Mouse (Mus musculus): Measurements from ENCODE around the gene Masp2.

Masp2 gene

DNA sequence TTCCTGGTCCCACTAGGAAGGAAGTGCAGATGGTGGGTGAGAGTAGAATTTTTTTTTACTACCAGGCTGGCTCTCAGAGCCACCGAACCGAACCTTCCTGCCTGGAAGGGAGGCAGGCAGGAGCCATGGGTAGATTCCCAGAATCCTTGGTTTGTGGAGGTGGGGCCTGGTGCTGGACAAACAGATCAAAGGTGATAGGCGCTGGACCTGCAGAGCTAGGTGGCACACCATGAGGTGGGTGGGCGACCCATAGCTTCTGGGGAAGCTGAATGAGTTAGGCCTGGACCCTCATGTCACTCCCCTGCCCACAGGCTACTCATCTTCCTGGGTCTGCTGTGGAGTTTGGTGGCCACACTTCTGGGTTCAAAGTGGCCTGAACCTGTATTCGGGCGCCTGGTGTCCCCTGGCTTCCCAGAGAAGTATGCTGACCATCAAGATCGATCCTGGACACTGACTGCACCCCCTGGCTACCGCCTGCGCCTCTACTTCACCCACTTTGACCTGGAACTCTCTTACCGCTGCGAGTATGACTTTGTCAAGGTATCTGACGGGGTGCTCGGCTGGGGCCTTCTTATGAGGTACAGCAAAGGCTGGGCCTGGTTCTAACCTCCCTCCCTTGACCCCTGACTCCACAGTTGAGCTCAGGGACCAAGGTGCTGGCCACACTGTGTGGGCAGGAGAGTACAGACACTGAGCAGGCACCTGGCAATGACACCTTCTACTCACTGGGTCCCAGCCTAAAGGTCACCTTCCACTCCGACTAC is at the start of gene Masp2:
Gene Masp2, plus strand, starts transcription at position 198 of the 764 bp plus-strand sequence.
- peak in 1 of 2 experiments; percentile 11 for DNase-seq

DNA sequence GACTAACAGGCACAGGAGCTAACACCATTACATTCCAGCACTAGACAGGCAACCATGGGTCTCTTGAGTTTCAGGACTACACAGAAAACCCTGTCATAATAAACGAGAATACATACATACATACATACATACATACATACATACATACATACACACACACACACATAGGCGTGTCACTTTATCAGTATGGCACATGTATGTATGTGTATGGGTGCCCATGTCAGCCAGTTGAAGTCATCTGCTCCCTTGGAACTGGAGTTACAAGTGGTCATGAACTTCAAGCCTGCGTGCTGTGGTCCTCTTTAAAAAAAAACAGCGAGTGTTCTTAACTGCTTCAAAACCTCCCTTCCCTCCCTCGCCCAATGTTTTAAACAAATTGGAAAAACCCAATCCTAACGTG is 44.6 kb upstream of the Masp2 start:
- DNase-seq, result no peak

DNA sequence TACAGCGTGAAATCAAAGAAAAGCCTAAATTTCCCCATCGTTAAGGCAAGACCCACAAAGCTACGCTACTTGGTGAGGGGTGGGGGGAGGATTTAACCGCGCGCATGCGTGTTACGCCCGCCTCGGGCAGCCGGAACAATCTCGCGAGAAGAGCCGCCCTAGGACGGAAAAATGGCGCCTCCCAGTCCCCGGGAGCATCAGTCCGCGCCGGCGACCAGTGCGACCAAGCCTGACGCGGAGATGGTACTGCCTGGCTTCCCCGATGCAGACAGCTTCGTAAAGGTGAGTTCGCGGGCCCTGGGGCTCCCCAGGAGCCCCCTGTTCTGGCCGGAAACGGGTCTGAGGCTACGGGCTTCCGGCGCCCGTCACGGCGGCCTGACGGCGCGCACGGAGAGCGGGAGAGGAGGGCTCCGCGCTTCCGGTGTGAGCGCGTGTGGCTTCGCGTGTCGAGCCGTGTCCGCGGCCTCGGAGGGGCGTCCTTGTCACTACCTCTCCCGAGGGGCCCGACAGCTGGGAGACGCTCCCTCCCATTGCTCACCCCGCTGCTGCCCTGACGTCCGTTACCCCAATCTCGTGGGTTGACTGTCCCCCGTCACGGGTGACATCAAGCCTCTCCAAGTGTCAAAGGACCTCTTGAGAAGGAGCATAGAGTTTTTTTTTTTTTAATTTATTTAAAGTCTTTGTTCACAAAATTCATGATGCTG is 43.9 kb upstream of the Masp2 start, which contains the start of gene Exosc10:
Gene Exosc10, plus strand, starts transcription at position 133 of the 704 bp plus-strand sequence.
- peak; percentile 90 to 92 for DNase-seq

DNA sequence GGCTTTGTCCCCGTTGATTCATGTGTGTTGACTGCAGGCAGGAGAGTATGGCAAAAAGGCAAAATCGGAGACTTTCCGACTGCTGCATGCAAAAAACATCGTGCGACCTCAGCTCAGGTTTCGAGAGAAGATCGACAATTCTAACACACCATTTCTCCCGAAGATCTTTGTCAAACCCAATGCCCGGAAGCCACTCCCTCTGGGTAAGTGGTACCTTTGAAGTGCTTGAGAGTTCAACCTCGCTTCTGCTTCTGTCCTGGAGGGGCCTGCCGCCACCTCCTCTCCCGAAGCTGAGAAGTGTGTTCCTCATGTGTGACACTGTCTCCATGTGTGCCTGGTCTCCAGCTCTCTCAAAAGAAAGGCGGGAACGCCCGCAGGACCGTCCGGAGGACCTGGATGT is 39.7 kb upstream of the Masp2 start:
- DNase-seq, result no peak

DNA sequence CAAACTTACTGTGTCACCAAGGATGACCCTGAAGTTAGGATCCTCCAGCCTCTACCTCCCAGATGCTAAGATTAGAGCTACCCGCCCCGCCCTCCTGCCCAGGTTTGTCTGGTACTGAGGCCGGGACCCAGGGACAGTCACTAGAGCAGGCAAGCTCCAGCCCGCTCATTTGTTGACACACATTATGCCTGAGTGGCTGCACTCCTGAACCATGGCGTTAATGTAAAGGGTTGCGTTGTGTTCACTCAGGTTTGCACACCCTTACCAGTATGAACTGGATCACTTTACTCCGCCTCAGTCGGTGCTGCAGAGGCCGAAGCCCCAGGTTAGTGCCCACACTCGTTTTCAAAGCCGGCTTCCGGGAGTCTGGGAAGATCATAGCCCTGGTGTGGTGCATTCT is 38.8 kb upstream of the Masp2 start:
- DNase-seq, result no peak

DNA sequence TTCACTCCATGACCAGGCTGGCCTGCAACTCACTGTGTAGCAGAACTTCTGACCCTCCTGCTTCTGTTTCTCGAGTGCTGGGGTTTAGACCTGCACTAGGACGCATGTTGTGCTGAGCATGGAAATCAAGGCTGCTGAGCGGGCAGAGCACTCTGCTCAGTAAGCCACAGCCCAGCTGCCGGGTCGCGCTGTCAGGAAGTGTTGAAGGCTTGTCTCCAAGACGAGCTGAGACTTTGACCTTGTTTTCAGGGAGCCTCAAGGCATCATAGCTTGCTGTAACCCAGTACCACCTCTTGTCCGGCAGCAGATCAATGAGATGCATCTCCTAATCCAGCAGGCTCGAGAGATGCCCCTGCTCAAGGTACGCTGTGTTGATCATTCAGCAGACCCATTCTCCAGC is 32.2 kb upstream of the Masp2 start:
- DNase-seq, result no peak

DNA sequence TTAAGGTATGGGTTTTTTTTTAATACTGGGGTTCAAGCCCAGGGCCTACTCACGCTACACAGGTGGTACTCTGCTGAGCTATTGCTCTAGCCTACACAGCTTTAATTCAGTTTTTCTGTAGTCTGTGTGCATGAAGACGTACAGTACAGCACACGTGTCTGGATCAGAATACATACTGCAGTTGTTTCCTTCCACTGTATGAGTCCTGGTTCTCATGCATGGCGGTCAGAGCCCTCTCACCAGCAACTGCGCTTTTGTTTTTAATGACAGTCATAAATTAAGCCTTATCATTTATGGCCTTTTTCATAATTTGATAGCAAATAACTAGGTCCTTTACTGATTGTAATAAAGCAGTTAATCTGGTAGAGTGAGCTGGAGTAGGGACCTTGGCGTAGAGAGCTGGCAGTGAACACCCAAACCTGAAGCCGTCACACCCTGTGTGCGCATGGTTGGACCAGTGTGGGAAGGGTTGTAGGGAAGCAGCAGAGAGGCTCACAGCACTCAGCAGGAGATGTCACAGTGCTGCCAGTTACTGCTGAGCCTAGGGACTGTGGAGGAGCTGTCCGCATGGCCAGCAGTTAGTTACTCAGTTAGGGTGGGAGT is 31.6 kb upstream of the Masp2 start:
- DNase-seq, result no peak

DNA sequence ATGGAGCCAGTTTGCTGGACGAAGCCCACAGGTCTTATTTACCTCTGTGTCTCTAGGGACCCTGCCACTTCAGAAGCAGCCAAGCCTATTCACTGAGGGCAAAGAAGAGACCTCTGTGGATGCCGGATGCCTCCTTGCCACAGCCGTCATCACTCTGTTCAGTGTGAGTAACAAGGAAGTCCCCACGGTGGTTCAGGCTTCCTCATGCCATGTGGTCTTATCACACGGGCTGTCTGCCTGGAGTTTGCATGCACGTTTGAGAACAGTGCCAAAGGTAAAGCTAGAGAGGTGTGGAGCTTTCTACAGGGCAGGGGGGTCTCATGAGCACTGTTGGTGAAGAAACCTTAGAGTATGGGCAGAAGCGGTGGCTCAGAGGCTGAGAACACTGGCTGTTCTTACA is 29.1 kb upstream of the Masp2 start:
- DNase-seq, result no peak

DNA sequence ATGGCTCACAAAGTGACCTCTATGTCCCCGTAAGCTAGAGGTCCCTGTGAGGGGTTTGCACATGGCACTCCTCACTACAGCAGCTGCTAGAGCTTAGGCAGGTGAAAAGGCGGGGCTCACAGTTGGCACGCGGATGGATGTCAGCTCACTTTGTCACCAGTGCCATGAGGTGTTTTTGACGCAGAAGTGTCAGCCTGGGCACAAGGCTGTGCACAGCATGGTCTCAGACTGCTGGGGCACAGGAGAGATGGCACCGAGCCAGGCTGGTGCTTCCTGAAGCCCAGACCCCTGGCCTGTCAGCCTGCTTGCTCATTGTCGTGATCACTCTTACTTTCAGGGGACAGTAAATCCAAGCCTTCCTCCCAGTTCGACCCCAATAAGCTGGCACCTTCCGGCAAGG is 21.6 kb upstream of the Masp2 start:
- no peak for DNase-seq

DNA sequence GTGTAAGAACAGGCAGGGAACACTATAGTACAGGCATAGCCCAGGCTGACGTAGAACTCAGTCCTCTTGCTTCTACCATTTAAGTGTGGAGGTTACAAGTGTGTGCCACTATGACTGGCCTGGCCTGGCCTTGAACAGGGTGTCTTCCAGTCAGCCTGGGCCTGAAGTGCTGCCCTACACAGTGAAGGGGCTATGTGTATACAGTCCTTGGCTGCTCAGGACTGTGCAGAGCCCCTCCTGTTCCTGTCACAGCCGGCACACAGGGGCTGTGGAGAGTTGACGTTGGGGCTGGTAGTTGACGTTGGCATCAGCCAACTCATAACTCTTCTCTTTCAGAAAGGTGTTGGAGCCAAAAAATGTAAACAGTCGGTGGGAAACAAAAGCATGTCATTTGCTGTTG is 20.9 kb upstream of the Masp2 start:
- no peak for DNase-seq

DNA sequence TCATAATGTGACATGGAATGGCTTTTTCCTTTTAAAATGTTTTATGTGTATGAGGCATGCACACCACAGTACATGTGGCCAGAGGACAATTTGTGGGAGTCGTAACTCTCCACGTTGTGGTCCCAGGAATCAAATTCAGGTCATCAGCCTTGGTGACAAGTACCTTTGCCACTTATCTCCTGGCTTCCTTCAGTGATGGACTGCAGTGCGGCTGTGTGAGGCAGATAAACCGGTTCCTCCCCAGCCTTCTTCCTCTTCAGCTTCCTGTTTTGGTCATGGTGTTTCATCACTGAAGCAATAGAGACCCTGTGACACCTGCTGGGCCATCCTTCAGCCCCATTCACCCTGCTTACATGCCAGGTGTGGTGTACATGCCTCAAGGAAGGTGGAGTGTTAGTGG is 19.1 kb upstream of the Masp2 start:
- DNase-seq, result no peak

DNA sequence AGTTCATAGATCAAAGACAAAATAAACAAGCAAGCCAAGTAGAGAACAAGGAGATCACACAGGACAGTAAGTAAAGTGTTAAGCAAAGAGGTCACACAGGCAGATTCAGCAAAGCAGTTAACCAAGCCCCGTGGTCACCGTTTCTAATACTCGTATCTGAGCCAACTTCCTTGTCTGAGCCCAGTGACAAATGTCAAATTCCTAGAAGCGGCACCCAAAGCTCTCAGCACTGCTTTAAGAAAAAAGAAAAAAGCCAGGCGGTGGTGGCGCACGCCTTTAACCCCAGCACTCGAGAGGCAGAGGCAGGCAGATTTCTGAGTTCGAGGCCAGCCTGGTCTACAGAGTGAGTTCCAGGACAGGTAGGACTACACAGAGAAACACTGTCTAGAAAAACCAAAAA is 15.7 kb upstream of the Masp2 start:
- no peak for DNase-seq

DNA sequence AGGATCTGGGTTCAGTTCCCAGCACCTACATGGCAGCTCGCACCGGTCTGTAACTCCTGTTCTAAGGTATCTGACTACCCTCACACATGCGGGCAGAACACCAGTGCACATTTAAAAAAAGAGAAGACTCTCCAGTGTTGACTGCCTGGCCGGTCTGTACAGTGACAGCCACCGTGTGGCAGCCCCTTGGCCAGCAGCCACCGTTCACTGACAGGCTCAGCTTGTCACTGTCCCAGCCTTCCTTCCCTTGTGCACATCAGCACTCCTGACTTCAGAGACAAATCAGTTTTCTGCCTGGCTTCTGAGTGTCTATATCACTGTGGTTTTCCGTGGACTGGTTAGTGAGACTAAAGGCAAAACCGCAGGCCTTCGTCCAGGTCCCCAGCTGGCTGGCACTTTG is 13.6 kb upstream of the Masp2 start:
- DNase-seq, result peak in 1 of 2 experiments; percentile 43

DNA sequence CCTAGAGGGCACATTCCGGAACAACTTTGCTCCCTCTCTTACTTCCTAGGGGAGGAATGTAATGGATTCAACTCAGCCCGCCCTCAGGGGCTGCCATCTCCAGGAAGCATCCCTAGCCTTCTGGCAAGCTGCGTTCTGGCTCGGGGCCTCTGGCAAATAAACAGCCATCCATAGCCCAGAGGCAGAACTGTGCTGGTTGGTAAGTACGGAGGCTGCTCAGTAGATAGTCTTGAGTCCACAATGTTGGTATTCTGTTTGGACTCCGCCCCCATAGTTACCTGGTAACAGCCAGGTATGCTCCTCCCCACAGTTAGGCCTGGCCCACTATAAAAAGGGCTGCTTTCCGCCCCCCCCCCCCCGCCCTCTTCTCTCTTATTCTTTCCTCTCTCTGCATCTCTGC is 12.8 kb upstream of the Masp2 start:
- peak in 1 of 2 experiments; percentile 28 for DNase-seq

DNA sequence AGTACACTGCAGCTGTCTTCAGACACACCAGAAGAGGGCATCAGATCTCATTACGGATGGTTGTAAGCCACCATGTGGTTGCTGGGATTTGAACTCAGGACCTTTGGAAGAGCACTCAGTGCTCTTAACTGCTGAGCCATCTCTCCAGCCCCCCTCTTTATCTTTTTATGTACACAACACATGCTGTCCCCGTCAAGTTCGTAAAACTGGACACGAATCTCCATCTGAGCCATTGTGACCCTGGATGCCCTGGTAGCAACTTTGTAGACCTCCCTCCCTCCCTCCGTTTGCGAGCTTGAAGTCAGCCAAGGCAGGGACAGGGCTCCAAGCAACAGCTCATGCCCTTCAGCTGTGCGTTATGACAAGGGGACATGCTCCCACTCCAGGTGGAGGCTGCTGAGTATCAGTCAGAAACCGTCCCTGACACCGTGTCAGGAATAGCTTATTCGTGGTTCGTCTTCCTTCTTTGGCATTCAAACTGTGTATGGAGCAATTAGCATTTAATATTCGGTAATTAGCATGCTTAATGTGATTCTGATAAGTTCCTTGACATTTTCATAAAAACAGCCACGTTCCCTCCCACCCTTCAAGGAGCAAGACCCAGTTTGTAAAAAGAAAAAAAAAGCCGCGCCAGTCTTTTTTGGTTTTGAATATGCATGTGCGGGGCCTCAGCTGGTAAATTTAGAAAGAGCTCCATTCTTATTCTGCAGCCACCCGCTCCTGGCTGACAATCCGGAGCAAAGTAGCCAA is 11.8 kb upstream of the Masp2 start:
- DNase-seq, result no peak

DNA sequence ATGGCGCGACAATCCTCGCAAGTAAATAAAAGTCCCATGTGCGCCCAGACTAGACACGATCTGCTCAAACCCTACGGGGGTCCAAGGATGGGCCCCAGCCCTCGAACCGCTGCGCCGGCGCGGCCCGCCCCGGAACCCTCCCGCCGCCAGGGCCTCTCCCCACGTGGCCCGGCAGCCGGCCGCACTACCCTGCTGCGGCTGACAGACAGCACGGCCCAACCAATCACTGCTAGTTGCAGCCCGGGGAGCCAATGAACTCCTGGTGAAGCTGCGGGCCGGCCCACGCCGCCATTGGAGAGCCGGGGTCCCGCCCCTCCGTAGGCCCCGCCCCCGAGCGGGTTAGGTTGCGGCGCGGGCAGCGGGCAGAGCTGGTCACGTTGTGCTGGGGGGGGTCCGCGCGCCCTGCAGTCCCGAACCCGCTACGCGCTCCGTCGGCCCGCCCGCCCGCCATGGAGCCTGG is 11.2 kb upstream of the Masp2 start, which contains the start of gene Srm:
Gene Srm, plus strand, starts transcription at position 333 of the 460 bp plus-strand sequence.
- DNase-seq, result peak; percentile 98 to 99

DNA sequence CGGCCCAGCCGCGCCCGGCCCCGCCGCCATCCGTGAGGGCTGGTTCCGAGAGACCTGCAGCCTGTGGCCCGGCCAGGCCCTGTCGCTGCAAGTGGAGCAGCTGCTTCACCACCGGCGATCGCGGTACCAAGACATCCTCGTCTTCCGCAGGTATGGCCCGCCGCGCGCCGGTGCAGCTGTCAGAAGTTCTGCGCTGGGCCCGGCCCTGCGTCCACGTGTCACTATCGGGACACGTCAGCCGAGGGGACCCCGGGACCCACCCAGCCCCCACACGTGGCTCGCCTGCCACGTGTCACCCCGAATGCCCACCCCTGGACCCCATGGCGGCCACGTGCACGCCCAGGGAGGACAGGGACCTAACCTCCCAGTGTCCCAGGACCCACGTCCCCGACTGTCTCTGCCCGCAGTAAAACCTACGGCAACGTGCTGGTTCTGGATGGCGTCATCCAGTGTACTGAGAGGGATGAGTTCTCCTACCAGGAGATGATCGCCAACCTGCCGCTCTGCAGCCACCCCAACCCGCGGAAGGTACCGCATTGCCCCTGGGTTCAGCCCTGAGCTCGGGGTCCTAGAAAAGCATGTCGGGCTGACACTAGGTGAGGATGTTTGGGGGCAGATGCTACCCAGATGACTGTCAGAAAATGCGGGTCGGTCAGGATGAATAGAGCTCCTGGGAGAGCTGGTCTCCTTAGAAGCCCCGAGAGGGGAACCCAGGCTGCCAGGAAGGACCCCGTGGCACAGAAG is 10.5 kb upstream of the Masp2 start:
- DNase-seq, result no peak

DNA sequence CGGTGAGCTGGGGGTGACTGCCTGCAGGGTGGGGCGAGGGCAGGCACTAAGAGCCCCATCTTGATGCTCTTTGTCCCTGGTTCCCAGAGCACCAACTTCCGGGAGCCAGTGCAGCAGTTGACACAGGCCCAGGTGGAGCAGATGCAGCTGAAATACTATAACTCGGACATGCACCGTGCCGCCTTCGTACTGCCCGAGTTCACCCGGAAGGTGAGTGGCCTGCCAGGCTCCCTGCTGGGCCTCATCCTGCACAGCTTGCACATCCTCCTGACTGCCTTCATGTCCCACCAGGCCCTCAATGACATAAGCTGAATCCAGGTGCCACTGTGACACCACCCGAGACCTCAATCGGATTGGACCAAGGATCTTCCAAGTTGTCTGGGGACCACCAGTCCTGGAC is 8.4 kb upstream of the Masp2 start:
- DNase-seq, result peak in 1 of 2 experiments; percentile 20

DNA sequence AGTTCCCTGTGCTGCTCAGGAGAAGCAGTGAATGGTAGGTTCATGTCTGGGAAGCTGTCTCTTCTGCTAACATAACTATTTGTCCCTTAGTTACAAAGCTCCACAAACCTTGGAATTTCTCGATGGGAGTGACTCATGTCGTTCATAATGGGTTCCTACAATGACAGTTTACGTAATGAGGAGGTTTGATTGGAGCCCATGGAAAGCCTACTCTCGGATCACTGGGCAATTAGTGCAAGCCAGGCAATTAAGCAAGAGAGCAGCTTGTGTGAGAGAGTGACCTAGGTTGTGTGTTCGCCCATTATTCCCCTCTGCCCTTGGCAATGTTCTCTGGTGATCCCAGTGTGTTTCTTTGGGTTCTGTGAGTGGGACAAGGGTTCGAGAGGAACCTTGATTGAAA is 6.4 kb upstream of the Masp2 start:
- DNase-seq, result peak in 1 of 2 experiments; percentile 4

DNA sequence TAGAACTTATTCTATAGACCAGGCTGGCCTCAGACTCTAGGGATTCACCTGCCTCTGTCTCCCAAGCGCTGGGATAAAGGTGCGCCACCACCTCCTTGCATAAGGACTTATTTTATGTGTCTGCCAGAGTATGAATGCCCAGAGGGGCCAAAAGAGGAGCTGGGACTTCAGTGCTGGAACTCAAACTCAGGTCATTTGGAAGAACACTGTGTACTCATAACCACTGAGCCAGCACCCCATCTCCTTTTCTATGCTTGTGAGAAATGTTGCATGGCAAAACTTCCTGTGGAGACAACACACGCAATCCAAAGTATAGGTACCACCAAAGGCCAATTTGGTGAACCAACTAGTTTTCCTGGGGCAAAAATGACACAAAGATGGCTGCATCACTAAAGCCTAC is 5.6 kb upstream of the Masp2 start:
- DNase-seq, result peak in 1 of 2 experiments; percentile 8

DNA sequence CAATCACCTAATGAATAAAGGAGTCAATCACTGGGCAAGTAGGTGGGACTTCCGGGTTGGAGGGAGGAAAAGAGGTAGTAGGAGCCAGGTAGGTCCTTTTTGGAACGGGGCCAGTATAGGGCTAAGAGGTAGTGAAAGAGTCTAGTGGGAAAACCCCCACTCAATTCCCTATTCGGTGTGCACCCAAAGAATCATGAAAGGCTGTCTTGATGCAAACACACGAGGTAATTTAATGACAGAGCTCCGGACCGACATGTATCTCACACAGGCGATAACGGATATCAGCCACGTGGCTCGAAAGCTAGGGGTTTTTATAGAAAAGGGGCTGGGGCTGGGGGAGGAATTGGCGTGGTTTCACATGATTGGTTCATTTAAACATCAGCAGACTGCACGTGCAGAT is 3.5 kb upstream of the Masp2 start:
- DNase-seq, result no peak

DNA sequence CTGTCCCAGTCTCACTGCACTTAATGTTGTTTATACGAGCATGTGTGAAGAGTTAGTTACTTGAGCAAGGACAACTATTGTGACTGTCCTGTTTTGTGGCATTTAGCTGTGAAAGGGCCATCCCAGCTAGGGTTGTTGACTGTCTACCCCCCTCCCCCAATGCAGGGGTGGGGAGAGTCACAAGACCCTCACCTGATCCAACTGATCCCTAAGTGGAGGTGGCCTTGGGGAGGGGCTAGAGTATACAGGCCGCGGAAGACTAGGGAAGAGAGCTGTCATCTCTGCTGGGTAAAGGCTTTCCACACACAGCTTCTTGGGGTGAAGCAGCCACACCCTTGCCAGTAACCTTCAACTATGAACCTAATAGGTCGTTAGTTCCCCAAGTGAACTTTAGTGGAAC is 2.0 kb upstream of the Masp2 start:
- peak in 1 of 2 experiments; percentile 8 for DNase-seq
